Mouse (Mus musculus): ENCODE results near the gene Lrrc58. TPM values are rescaled to one million over a fixed set of nuclear protein-coding genes. Genes with fewer than 3 reads are reported as not detected.

The Lrrc58 gene
- total RNA-seq, 1 experiment = 29.8 TPM

DNA sequence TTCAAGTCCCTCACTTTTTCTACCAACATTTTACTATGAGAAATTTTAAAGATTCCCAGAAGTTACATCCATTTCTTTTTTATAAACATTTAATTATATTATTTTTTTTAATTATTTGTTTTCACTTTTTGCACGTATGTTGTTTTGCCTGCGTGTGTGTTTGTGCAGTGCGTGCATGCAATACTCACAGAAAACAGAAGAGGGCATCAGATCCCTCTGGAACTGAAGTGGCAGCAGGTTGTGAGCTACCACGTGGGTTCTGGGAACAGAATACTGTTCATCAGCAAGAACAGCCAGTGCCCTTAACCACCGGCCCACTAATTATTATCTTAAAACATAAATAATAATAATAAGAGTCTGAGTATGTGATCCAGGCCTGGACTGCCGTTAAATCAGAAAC is 50.8 kb downstream of the Lrrc58 start:
- no peaks in the 10 kb centered on the region for H3K36me3 ChIP-seq (ENCODE audit: control insufficient read depth, insufficient read depth, low read length, poor library complexity, severe bottlenecking)
- H3K4me1 ChIP-seq (ENCODE audit: control insufficient read depth in 2 of 2, insufficient read depth in 2 of 2, low read length in 2 of 2, poor library complexity in 1 of 2) = no peaks in the 10 kb centered on the region
- peak; percentile 47 for DNase-seq (ENCODE audit: low read depth, low spot score)
- H3K4me3 ChIP-seq (ENCODE audit: insufficient read depth in 1 of 2, low read depth in 1 of 2, low read length in 2 of 2, poor library complexity in 1 of 2, severe bottlenecking in 1 of 2) = no peak overlapping the region
- no peak overlapping the region for H3K27ac ChIP-seq (ENCODE audit: insufficient read depth, low read depth, low read length, poor library complexity, severe bottlenecking)
- no peak overlapping the region for H3K9ac ChIP-seq (ENCODE audit: insufficient read depth, low read depth, low read length, poor library complexity, severe bottlenecking)
- no peaks in the 10 kb centered on the region for H3K9me3 ChIP-seq (ENCODE audit: control insufficient read depth, insufficient read depth, low read depth, low read length)
- in situ Hi-C loops (cut with MboI; ENCODE audit: low sequenced_read_pairs in 2 of 2, unreplicated experiment in 2 of 2) = no loop called here
- TF ChIP-seq ZC3H11A (IDR thresholded peaks at IDR 0.05; ENCODE audit: borderline replicate concordance, low read depth, low read length) (peak; percentile 57; the same call in 1 of the 2 replicates), MAFK (IDR thresholded peaks at IDR 0.05; ENCODE audit: insufficient read depth, low read depth, low read length) (peak; percentile 16; the same call in 1 of the 2 replicates), ZNF384 (IDR thresholded peaks at IDR 0.05; ENCODE audit: low read depth, low read length) (no peak), HCFC1 (IDR thresholded peaks at IDR 0.05; ENCODE audit: borderline replicate concordance, insufficient read depth, low read length) (no peak), CHD2 (IDR thresholded peaks at IDR 0.05; ENCODE audit: low read depth, low read length) (no peak)

DNA sequence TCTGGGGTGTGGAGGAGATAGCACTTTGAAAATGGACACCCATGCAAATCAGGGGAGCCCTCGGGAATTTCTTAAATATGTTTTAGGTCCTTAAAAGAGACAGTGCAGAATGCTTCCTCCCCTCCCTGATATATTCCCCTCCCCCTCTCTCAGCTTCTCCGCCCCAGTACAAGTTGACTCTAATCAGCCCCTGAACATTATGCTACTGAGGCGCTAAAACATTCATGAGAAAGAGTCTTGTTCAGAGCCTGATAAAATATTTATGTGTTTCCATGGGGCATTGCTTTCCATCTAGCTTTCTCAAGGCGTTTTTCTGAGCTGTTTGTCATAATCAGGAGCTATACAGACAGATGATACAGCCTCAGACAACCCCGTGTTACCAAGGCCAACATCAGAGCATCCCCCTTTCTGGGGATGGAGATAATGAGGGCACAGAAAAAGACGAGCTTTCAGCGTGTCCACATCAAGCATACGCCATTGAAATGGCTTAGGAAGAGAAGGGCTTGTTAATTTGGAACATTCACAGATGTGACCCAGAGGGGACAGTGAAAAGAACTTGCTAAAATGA is 52.7 kb downstream of the Lrrc58 start:
- no peaks in the 10 kb centered on the region for H3K4me1 ChIP-seq (ENCODE audit: control insufficient read depth in 2 of 2, insufficient read depth in 2 of 2, low read length in 2 of 2, poor library complexity in 1 of 2)
- in situ Hi-C loops (cut with MboI; ENCODE audit: low sequenced_read_pairs in 2 of 2, unreplicated experiment in 2 of 2) = no loop called here
- no peak overlapping the region for H3K9ac ChIP-seq (ENCODE audit: insufficient read depth, low read depth, low read length, poor library complexity, severe bottlenecking)
- H3K27ac ChIP-seq (ENCODE audit: insufficient read depth, low read depth, low read length, poor library complexity, severe bottlenecking) = no peak overlapping the region
- TF ChIP-seq HCFC1 (IDR thresholded peaks at IDR 0.05; ENCODE audit: borderline replicate concordance, insufficient read depth, low read length) (no peak), ZC3H11A (IDR thresholded peaks at IDR 0.05; ENCODE audit: borderline replicate concordance, low read depth, low read length) (no peak), ZNF384 (IDR thresholded peaks at IDR 0.05; ENCODE audit: low read depth, low read length) (no peak), CHD2 (IDR thresholded peaks at IDR 0.05; ENCODE audit: low read depth, low read length) (no peak), MAFK (IDR thresholded peaks at IDR 0.05; ENCODE audit: insufficient read depth, low read depth, low read length) (no peak)
- no peaks in the 10 kb centered on the region for H3K9me3 ChIP-seq (ENCODE audit: control insufficient read depth, insufficient read depth, low read depth, low read length)
- no peaks in the 10 kb centered on the region for H3K36me3 ChIP-seq (ENCODE audit: control insufficient read depth, insufficient read depth, low read length, poor library complexity, severe bottlenecking)
- no peak for DNase-seq (ENCODE audit: low read depth, low spot score)
- no peak overlapping the region for H3K4me3 ChIP-seq (ENCODE audit: insufficient read depth in 1 of 2, low read depth in 1 of 2, low read length in 2 of 2, poor library complexity in 1 of 2, severe bottlenecking in 1 of 2)

DNA sequence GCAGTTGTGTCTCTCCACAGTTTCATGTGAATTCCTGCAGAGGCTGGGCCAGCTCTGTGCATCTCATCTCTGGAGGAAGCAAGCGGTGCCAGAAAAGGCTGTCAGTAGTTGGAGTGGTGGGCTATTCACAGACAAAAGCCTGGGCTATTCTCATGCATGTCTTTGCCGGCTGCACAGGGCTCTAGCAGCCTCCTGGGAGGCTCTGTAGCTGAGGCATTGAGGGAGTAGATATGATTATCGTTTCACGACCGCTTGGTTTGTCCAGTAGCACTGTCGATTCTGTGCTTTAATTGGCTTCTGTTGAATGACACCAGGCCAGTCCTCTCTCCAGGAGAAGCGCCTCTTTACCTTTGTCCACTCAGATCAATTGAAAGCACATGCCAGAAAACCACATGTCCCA is 57.9 kb downstream of the Lrrc58 start:
- Histone ChIP-seq H3K9ac (ENCODE audit: insufficient read depth, low read depth, low read length, poor library complexity, severe bottlenecking) (no peak overlapping the region), H3K4me1 (ENCODE audit: control insufficient read depth in 2 of 2, insufficient read depth in 2 of 2, low read length in 2 of 2, poor library complexity in 1 of 2) (no peaks in the 10 kb centered on the region), H3K36me3 (ENCODE audit: control insufficient read depth, insufficient read depth, low read length, poor library complexity, severe bottlenecking) (no peaks in the 10 kb centered on the region), H3K27ac (ENCODE audit: insufficient read depth, low read depth, low read length, poor library complexity, severe bottlenecking) (no peak overlapping the region), H3K9me3 (ENCODE audit: control insufficient read depth, insufficient read depth, low read depth, low read length) (no peaks in the 10 kb centered on the region), H3K4me3 (ENCODE audit: insufficient read depth in 1 of 2, low read depth in 1 of 2, low read length in 2 of 2, poor library complexity in 1 of 2, severe bottlenecking in 1 of 2) (no peak overlapping the region)
- in situ Hi-C loops (cut with MboI; ENCODE audit: low sequenced_read_pairs in 2 of 2, unreplicated experiment in 2 of 2) = loop anchor here in 1 of 2 experiments (25.0 kb wide), 1 partner anchor 561 kb away; no protein-coding TSS in a partner anchor
- no peak for DNase-seq (ENCODE audit: low read depth, low spot score)
- TF ChIP-seq MAFK (IDR thresholded peaks at IDR 0.05; ENCODE audit: insufficient read depth, low read depth, low read length) (no peak), ZNF384 (IDR thresholded peaks at IDR 0.05; ENCODE audit: low read depth, low read length) (no peak), CHD2 (IDR thresholded peaks at IDR 0.05; ENCODE audit: low read depth, low read length) (no peak), HCFC1 (IDR thresholded peaks at IDR 0.05; ENCODE audit: borderline replicate concordance, insufficient read depth, low read length) (no peak), ZC3H11A (IDR thresholded peaks at IDR 0.05; ENCODE audit: borderline replicate concordance, low read depth, low read length) (no peak)

DNA sequence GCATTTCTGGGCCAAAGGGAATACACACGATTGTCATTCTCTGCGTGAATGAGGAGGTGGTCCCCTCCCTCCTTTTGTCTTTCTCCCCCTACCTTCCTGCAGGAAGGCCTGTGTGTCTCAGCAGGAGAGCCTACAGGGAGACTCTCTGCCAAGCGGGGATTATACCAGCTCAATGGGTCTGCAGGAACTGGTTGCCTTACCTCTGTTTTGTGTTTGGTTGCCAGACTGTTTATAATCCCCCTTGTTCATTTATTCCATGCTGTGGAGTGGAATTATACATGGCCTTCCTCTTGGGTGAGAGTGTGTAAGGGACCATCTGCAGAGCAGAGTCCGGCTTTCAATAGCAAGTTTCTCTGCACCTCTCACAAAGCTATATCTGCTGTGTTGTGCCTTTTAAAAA is 58.9 kb downstream of the Lrrc58 start:
- TF ChIP-seq CHD2 (IDR thresholded peaks at IDR 0.05; ENCODE audit: low read depth, low read length) = no peak
- no peak for TF ChIP-seq HCFC1 (IDR thresholded peaks at IDR 0.05; ENCODE audit: borderline replicate concordance, insufficient read depth, low read length)
- TF ChIP-seq ZNF384 (IDR thresholded peaks at IDR 0.05; ENCODE audit: low read depth, low read length) = no peak
- no peak for TF ChIP-seq MAFK (IDR thresholded peaks at IDR 0.05; ENCODE audit: insufficient read depth, low read depth, low read length)
- no peak for TF ChIP-seq ZC3H11A (IDR thresholded peaks at IDR 0.05; ENCODE audit: borderline replicate concordance, low read depth, low read length)
- Histone ChIP-seq H3K36me3 (ENCODE audit: control insufficient read depth, insufficient read depth, low read length, poor library complexity, severe bottlenecking) (no peaks in the 10 kb centered on the region), H3K9ac (ENCODE audit: insufficient read depth, low read depth, low read length, poor library complexity, severe bottlenecking) (no peak overlapping the region), H3K4me1 (ENCODE audit: control insufficient read depth in 2 of 2, insufficient read depth in 2 of 2, low read length in 2 of 2, poor library complexity in 1 of 2) (no peaks in the 10 kb centered on the region), H3K4me3 (ENCODE audit: insufficient read depth in 1 of 2, low read depth in 1 of 2, low read length in 2 of 2, poor library complexity in 1 of 2, severe bottlenecking in 1 of 2) (no peak overlapping the region), H3K27ac (ENCODE audit: insufficient read depth, low read depth, low read length, poor library complexity, severe bottlenecking) (no peak overlapping the region), H3K9me3 (ENCODE audit: control insufficient read depth, insufficient read depth, low read depth, low read length) (no peaks in the 10 kb centered on the region)
- no peak for DNase-seq (ENCODE audit: low read depth, low spot score)
- in situ Hi-C loops (cut with MboI; ENCODE audit: low sequenced_read_pairs in 2 of 2, unreplicated experiment in 2 of 2) = loop anchor here in 1 of 2 experiments (25.0 kb wide), 1 partner anchor 560 kb away; no protein-coding TSS in a partner anchor
